Mouse (Mus musculus): ENCODE results near the gene Tinf2. TPM values are rescaled to one million over a fixed set of nuclear protein-coding genes. Genes with fewer than 3 reads are reported as not detected.

Gene Tinf2
- polyA plus RNA-seq (2012; rRNA removed), result 10.4 and 12.1 TPM in 2 replicates

DNA sequence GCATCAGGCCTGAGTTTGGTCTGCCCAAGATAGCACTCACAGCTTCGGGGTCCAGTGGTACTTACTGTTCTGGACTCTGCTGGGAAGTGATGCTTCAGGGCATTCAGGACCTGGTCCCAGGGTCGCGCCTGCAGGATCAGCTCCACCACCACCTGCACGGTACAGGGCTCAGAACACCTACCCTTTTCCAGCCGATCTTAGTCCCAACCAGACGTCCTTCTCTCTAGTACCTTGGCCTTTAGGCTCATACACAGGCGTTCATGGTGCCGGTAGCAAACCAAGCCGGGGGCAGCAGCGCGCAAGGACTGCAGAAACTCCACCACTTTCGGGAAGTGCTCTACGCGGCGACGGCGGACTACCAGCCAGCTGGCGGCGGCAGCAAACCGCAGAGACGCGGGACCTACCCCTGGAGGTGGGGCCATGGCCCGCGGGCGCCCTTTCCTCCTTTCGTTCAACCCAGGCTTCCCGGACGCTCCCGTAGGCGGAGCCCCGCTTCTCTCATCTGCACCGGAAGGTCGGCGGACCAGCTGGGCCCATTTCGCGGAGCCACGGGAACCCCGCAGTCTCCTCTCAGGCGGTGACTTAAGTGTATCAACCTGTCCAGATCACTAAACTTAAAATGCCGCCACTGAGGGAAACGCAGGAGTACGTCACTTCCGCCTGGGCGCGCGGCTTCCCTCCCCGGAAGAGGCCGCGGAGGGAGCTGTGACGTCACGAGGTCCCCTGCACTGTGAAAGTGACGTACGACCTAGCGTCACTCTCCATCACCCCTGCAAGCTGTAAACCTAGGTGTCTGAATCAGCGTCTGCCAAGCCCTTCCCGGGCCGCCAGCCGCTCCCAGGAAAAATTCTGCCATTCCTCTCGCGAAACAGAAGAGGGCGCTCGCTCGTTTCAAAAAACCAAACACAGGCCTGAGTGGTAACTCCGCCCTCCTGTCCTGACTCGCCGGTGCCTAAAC, at the start of gene Tinf2:
Gene Tinf2, minus strand, starts transcription at position 661 of the 958 bp plus-strand sequence.

GRCm38 (mm10) chr14:55721700-55722437, 40.2 kb upstream of the Tinf2 start, which contains the start of gene Rabggta:
Gene Rabggta, minus strand, starts transcription at chr14:55722263.

DNA sequence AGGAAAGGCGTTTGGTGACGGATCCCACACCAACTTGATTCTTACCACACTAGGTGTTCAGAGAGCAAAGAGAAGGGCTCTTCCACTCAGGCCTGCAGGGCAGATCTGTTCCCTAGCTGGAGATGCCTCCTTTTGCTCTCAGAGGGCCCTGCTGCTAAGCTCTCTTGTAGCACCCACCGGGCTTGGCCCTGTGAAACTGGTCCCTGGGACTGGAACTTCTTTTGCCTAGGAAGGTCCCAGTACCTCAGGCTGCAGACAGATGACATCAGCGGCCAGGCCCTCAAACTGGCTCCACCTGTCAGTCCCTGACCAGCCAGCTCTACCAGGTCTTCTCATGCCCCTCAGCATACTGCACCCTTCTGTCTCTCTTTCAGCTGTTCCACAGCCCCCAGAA, 32.1 kb upstream of the Tinf2 start, which contains the start of gene Tgm1:
Gene Tgm1, minus strand, starts transcription at position 198 of the 394 bp plus-strand sequence.

GRCm38 (mm10) chr14:55671833-55672740, 9.5 kb downstream of the Tinf2 start, which contains the start of the genes Gmpr2 and Nedd8:
Gene Gmpr2, plus strand, starts transcription at chr14:55671941.
Gene Nedd8, minus strand, starts transcription at chr14:55672124.

DNA sequence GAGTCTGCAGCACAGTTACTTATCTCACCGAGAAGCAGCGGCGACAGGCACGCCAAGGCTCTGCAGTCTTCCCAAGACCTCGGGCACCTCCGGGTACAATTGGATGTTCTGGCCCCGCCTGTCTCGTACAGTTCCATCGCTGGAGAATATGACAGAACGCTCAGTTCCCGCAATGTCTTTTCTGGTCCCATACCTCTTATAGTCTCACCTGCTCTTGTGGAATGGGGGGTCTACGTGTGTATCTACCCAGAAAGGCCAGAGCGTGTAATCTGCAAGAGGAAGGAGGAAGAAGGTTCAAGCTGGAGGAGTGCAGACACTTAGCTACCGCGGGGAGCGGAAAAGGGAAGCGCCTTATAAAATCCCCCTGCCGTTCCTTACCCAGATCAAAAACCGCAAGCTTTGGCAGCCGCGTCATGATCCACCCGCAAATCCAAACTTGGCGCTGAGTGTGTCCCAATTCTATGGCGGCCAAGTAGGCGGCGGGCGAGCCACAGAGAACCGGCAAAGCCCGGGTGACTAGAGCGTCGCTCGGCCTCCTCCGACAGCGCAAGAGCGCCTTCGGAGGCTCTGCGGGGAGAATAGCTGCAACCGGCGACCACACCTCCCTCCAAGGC, 21.6 kb downstream of the Tinf2 start, which contains the start of gene Mdp1:
Gene Mdp1, minus strand, starts transcription at position 549 of the 614 bp plus-strand sequence.

DNA sequence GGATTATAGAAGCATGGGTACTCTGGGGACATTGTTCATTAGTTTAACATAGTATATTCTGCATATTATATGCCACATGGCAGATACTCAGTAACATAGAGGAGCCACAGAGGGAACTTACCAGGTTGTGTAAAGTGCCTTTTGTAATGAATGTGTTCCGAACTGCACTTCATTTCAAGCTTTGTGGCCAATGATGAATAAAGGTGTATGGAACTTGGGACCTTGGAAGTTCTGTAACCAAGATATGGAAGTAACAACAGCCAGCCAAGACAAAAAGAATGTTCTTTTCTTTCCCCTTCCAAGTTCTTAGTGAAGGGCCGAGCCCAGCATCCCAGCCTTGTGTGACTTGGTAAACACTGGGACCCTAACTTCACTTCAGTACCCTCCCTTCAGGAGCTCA, 31.7 kb downstream of the Tinf2 start, which contains the start of gene Tssk4:
Gene Tssk4, plus strand, starts transcription at position 301 of the 400 bp plus-strand sequence.

GRCm38 (mm10) chr14:55643060-55643907, 38.3 kb downstream of the Tinf2 start, which contains the start of gene Tm9sf1:
Gene Tm9sf1, minus strand, starts transcription at chr14:55643806.

DNA sequence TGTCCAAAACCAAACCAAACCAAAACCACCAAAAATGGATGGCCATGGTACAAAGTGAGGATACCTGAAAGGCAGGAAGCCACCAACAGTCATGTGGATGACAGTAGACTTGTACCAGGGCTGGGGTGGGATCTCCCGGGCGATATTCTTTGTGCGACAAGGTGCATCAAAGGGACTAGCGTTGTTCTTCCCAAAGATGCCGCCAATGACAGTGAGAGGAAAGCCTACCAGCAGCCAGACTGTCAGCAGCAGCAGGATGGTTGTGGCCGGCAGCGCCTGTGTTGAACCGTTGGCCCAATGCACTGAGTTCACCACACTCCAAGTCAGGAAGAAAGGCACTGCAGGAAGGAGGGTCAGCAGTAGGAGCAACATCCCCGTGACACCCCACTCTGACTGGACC, 43.8 kb downstream of the Tinf2 start, which contains the start of gene Gm49378:
Gene Gm49378, minus strand, starts transcription at position 101 of the 400 bp plus-strand sequence.

GRCm38 (mm10) chr14:55635523-55636007, 46.1 kb downstream of the Tinf2 start, which contains the start of gene Ipo4:
Gene Ipo4, minus strand, starts transcription at chr14:55635957.

Other genes with a start within 250 kb of the Tinf2 start
- 85.7 and 88.1 TPM in 2 replicates for gene Dhrs4, start 203.1 kb downstream of the Tinf2 start, polyA plus RNA-seq (2012; rRNA removed)
- 0.83 and 1.2 TPM in 2 replicates for gene Carmil3, start 191.2 kb downstream of the Tinf2 start, polyA plus RNA-seq (2012; rRNA removed)
- gene Cpne6, start 171.4 kb downstream of the Tinf2 start, polyA plus RNA-seq (2012; rRNA removed), result under 0.01 and 0.03 TPM in 2 replicates
- 0.02 TPM in 1 of 2 replicates, not detected in the other for gene Nrl, start 156.8 kb downstream of the Tinf2 start, polyA plus RNA-seq (2012; rRNA removed)
- 21.6 and 22.6 TPM in 2 replicates for gene Pck2, start 141.6 kb downstream of the Tinf2 start, polyA plus RNA-seq (2012; rRNA removed)
- gene Dcaf11, start 121.8 kb downstream of the Tinf2 start, polyA plus RNA-seq (2012; rRNA removed), result 45.8 and 49.5 TPM in 2 replicates
- gene A730061H03Rik, start 121.4 kb downstream of the Tinf2 start, polyA plus RNA-seq (2012; rRNA removed), result 0.93 and 1.3 TPM in 2 replicates
- gene Fitm1, start 106.2 kb downstream of the Tinf2 start, polyA plus RNA-seq (2012; rRNA removed), result 0.30 and 1.00 TPM in 2 replicates
- 89.0 and 93.6 TPM in 2 replicates for gene Psme1, start 103.7 kb downstream of the Tinf2 start, polyA plus RNA-seq (2012; rRNA removed)
- gene Emc9, start 96.5 kb downstream of the Tinf2 start, polyA plus RNA-seq (2012; rRNA removed), result 14.9 and 16.0 TPM in 2 replicates
- 87.0 and 89.9 TPM in 2 replicates for gene Psme2, start 90.7 kb downstream of the Tinf2 start, polyA plus RNA-seq (2012; rRNA removed)
- gene Rnf31, start 90.1 kb downstream of the Tinf2 start, polyA plus RNA-seq (2012; rRNA removed), result 7.7 and 9.1 TPM in 2 replicates
- 38.3 and 44.8 TPM in 2 replicates for gene Irf9, start 78.2 kb downstream of the Tinf2 start, polyA plus RNA-seq (2012; rRNA removed)
- 2.3 and 4.0 TPM in 2 replicates for gene Rec8, start 63.8 kb downstream of the Tinf2 start, polyA plus RNA-seq (2012; rRNA removed)
- 21.5 and 30.6 TPM in 2 replicates for gene Ipo4, start 45.9 kb downstream of the Tinf2 start, polyA plus RNA-seq (2012; rRNA removed)
- 1.5 TPM in 2 replicates for gene Gm49378, start 43.9 kb downstream of the Tinf2 start, polyA plus RNA-seq (2012; rRNA removed)
- gene Tm9sf1, start 38.0 kb downstream of the Tinf2 start, polyA plus RNA-seq (2012; rRNA removed), result 27.6 and 31.3 TPM in 2 replicates
- 0.37 and 0.43 TPM in 2 replicates for gene Tssk4, start 31.6 kb downstream of the Tinf2 start, polyA plus RNA-seq (2012; rRNA removed)
- gene Mdp1, start 21.3 kb downstream of the Tinf2 start, polyA plus RNA-seq (2012; rRNA removed), result 12.1 and 12.3 TPM in 2 replicates
- gene Gmpr2, start 9.9 kb downstream of the Tinf2 start, polyA plus RNA-seq (2012; rRNA removed), result 13.9 and 15.5 TPM in 2 replicates
- gene Nedd8, start 9.7 kb downstream of the Tinf2 start, polyA plus RNA-seq (2012; rRNA removed), result 132 and 150 TPM in 2 replicates
- gene Tgm1, start 32.1 kb upstream of the Tinf2 start, polyA plus RNA-seq (2012; rRNA removed), result 9.0 and 11.1 TPM in 2 replicates
- 22.7 and 23.3 TPM in 2 replicates for gene Rabggta, start 40.4 kb upstream of the Tinf2 start, polyA plus RNA-seq (2012; rRNA removed)
- 48.3 and 54.5 TPM in 2 replicates for gene Dhrs1, start 63.9 kb upstream of the Tinf2 start, polyA plus RNA-seq (2012; rRNA removed)
- 10.4 and 10.6 TPM in 2 replicates for gene Nop9, start 63.9 kb upstream of the Tinf2 start, polyA plus RNA-seq (2012; rRNA removed)
- 155 and 165 TPM in 2 replicates for gene Cideb, start 76.6 kb upstream of the Tinf2 start, polyA plus RNA-seq (2012; rRNA removed)
- 0.85 and 1.1 TPM in 2 replicates for gene Ltb4r2, start 79.6 kb upstream of the Tinf2 start, polyA plus RNA-seq (2012; rRNA removed)
- gene Ltb4r1, start 84.1 kb upstream of the Tinf2 start, polyA plus RNA-seq (2012; rRNA removed), result 10.9 and 15.1 TPM in 2 replicates
- gene Adcy4, start 102.3 kb upstream of the Tinf2 start, polyA plus RNA-seq (2012; rRNA removed), result 1.8 and 2.3 TPM in 2 replicates
- gene Ripk3, start 107.0 kb upstream of the Tinf2 start, polyA plus RNA-seq (2012; rRNA removed), result 8.7 and 9.9 TPM in 2 replicates
- gene Nfatc4, start 141.3 kb upstream of the Tinf2 start, polyA plus RNA-seq (2012; rRNA removed), result 0.96 and 1.2 TPM in 2 replicates
- 1.2 and 1.3 TPM in 2 replicates for gene Nynrin, start 172.2 kb upstream of the Tinf2 start, polyA plus RNA-seq (2012; rRNA removed)
- 0.25 and 0.39 TPM in 2 replicates for gene Cbln3, start 202.6 kb upstream of the Tinf2 start, polyA plus RNA-seq (2012; rRNA removed)
- gene Khnyn, start 203.1 kb upstream of the Tinf2 start, polyA plus RNA-seq (2012; rRNA removed), result 12.7 and 14.5 TPM in 2 replicates
- gene Sdr39u1, start 218.5 kb upstream of the Tinf2 start, polyA plus RNA-seq (2012; rRNA removed), result 14.9 and 16.8 TPM in 2 replicates

All from liver, embryonic 18 days (tissue).